Mouse (Mus musculus): ENCODE results near the gene Olfr1234. TPM values are rescaled to one million over a fixed set of nuclear protein-coding genes. Genes with fewer than 3 reads are reported as not detected.

Gene Olfr1234
- not detected in 2 replicates for polyA plus RNA-seq (2012; rRNA removed)

DNA sequence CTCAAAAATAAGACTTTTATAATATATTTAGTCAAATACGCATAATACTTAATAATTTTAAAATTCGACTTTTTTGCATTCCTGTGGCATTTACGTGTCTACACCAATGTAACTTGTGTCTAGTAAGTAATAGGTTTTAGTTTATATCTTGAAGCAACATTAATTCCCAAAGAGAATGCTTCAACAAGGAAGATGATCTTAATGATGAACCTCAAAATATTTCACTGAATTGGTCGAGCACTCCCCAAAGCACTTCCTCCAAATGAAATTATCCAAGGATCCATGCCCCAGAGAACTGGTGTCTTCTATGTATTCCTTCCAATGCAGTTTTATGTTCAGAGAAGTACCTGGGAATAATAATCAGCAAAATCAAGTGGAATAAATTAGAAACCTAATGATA, at the start of gene Olfr1234:
TSS of gene Olfr1234 (minus strand) at position 101 of the 400 bp plus-strand sequence.
- H3K27me3 ChIP-seq (ENCODE audit: control insufficient read depth, insufficient read depth, low read length) = no peaks in the 10 kb centered on the region
- TF ChIP-seq POLR2A (IDR thresholded peaks at IDR 0.05; ENCODE audit: control insufficient read depth, extremely low read depth, insufficient read depth, low read length, poor library complexity) (no peak), CTCF (IDR thresholded peaks at IDR 0.05; ENCODE audit: borderline replicate concordance, control insufficient read depth, extremely low read depth, insufficient read depth, low read length, poor library complexity) (no peak)
- no peaks in the 10 kb centered on the region for H3K4me1 ChIP-seq (replicated peaks; ENCODE audit: control insufficient read depth, insufficient read depth, low read length)
- H3K27ac ChIP-seq (ENCODE audit: control insufficient read depth, insufficient read depth, low read length) = no peak within 1 kb of the TSS
- H3K36me3 ChIP-seq (ENCODE audit: control insufficient read depth, insufficient read depth, low read length) = no peaks in the 10 kb centered on the region
- no peak for DNase-seq
- H3K4me3 ChIP-seq (ENCODE audit: control insufficient read depth, insufficient read depth, low read length) = no peak within 1 kb of the TSS
- 89% methylated on average over 4 of the region's 4 CpGs for WGBS

DNA sequence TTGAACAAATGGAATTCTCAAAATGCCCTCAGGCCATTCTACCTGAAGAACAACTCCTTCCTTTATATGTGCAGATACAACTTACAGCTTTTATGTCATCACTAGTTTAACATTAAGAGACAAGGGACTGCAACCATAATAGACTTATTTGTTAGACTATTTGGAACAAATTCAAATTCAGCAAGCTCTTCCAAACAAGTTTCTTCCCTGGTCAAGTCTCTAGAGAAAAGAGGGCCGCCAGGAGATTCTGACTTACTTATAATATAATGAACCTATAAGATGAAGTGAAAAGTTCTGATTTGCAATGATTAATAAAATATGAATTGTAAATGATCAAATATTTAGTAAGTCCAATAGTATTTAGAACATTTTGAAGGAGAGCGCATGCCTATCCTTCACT, 44.9 kb upstream of the Olfr1234 start, which contains the start of gene Olfr1238:
TSS of gene Olfr1238 (minus strand) at position 101 of the 400 bp plus-strand sequence.
- TF ChIP-seq CTCF (IDR thresholded peaks at IDR 0.05; ENCODE audit: borderline replicate concordance, control insufficient read depth, extremely low read depth, insufficient read depth, low read length, poor library complexity) (no peak), POLR2A (IDR thresholded peaks at IDR 0.05; ENCODE audit: control insufficient read depth, extremely low read depth, insufficient read depth, low read length, poor library complexity) (no peak)
- Histone ChIP-seq H3K27ac (ENCODE audit: control insufficient read depth, insufficient read depth, low read length) (no peak within 1 kb of the TSS), H3K4me1 (replicated peaks; ENCODE audit: control insufficient read depth, insufficient read depth, low read length) (no peaks in the 10 kb centered on the region), H3K36me3 (ENCODE audit: control insufficient read depth, insufficient read depth, low read length) (no peaks in the 10 kb centered on the region), H3K4me3 (ENCODE audit: control insufficient read depth, insufficient read depth, low read length) (no peak within 1 kb of the TSS), H3K27me3 (ENCODE audit: control insufficient read depth, insufficient read depth, low read length) (no peaks in the 10 kb centered on the region)
- 96% methylated on average over 2 of the region's 2 CpGs for WGBS
- DNase-seq = no peak

DNA sequence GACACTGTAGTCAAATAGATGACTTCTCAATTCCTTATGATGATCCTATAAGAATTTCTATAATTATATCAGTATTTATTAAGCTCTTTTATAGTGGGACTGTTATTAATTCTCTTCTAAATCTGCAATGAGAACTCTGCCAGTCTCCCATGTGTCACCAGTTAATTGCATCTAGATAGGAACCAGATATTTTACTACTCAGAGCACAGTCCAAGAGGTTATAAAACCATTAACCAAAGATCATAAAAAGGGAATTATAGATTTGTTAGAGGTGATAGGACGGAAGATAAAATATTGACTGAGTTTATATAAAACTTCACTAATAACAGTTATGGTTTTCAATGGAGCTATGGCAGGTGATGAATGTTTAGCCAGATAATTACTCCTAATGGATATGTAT, 36.2 kb upstream of the Olfr1234 start:
- TF ChIP-seq POLR2A (IDR thresholded peaks at IDR 0.05; ENCODE audit: control insufficient read depth, extremely low read depth, insufficient read depth, low read length, poor library complexity) (no peak), CTCF (IDR thresholded peaks at IDR 0.05; ENCODE audit: borderline replicate concordance, control insufficient read depth, extremely low read depth, insufficient read depth, low read length, poor library complexity) (no peak)
- no peak for DNase-seq
- H3K4me3 ChIP-seq (ENCODE audit: control insufficient read depth, insufficient read depth, low read length) = no peak overlapping the region
- no peaks in the 10 kb centered on the region for H3K27me3 ChIP-seq (ENCODE audit: control insufficient read depth, insufficient read depth, low read length)
- WGBS = 93% methylated on average over 1 of the region's 1 CpGs
- no peak overlapping the region for H3K27ac ChIP-seq (ENCODE audit: control insufficient read depth, insufficient read depth, low read length)
- H3K4me1 ChIP-seq (replicated peaks; ENCODE audit: control insufficient read depth, insufficient read depth, low read length) = no peaks in the 10 kb centered on the region
- no peaks in the 10 kb centered on the region for H3K36me3 ChIP-seq (ENCODE audit: control insufficient read depth, insufficient read depth, low read length)

DNA sequence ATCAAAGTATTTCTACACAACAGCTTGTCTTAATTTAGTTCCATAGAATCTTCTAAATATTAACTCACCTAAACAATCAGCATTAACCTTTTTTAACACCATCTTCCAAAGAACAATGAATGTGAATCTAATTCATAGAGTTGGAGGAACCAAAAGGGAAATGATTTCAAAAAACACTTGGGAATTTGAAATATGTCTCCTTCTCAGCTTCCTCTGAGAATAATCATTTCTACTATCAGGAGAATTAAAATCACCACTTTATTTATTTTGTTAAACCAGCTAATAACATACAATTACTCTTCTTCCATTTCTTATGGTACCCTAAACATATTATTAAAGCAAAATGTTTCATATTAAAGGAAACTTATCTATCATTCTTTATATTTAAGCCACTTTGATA, 22.4 kb downstream of the Olfr1234 start, which contains the start of gene Olfr1233:
TSS of gene Olfr1233 (minus strand) at position 101 of the 400 bp plus-strand sequence.
- Histone ChIP-seq H3K36me3 (ENCODE audit: control insufficient read depth, insufficient read depth, low read length) (no peaks in the 10 kb centered on the region), H3K4me3 (ENCODE audit: control insufficient read depth, insufficient read depth, low read length) (no peak within 1 kb of the TSS), H3K27ac (ENCODE audit: control insufficient read depth, insufficient read depth, low read length) (no peak within 1 kb of the TSS), H3K27me3 (ENCODE audit: control insufficient read depth, insufficient read depth, low read length) (no peaks in the 10 kb centered on the region), H3K4me1 (replicated peaks; ENCODE audit: control insufficient read depth, insufficient read depth, low read length) (no peaks in the 10 kb centered on the region)
- TF ChIP-seq CTCF (IDR thresholded peaks at IDR 0.05; ENCODE audit: borderline replicate concordance, control insufficient read depth, extremely low read depth, insufficient read depth, low read length, poor library complexity) = no peak
- TF ChIP-seq POLR2A (IDR thresholded peaks at IDR 0.05; ENCODE audit: control insufficient read depth, extremely low read depth, insufficient read depth, low read length, poor library complexity) = no peak
- DNase-seq = no peak

DNA sequence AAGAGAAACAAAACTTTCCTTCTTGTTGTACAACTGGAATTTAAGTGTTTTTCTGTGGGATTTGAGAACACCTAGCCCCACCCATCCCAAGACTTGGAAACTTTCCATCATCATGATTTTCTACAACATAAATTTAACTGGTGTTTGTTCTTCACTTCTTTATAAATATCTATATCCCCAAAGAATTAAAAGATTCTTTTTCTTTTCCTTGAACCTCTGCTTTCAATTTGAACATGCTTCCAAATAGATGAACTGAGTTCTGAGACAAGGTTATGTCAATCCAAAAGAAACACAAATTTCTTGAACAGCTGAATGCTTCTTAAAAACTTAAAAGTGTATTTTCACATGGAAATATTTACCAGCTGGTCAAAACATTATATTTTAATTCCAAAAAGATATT, 35.1 kb downstream of the Olfr1234 start, which contains the start of gene Olfr1232:
TSS of gene Olfr1232 (minus strand) at position 101 of the 400 bp plus-strand sequence.
- Histone ChIP-seq H3K36me3 (ENCODE audit: control insufficient read depth, insufficient read depth, low read length) (no peaks in the 10 kb centered on the region), H3K4me1 (replicated peaks; ENCODE audit: control insufficient read depth, insufficient read depth, low read length) (no peaks in the 10 kb centered on the region), H3K27ac (ENCODE audit: control insufficient read depth, insufficient read depth, low read length) (no peak within 1 kb of the TSS), H3K27me3 (ENCODE audit: control insufficient read depth, insufficient read depth, low read length) (no peaks in the 10 kb centered on the region), H3K4me3 (ENCODE audit: control insufficient read depth, insufficient read depth, low read length) (no peak within 1 kb of the TSS)
- no peak for DNase-seq
- no peak for TF ChIP-seq POLR2A (IDR thresholded peaks at IDR 0.05; ENCODE audit: control insufficient read depth, extremely low read depth, insufficient read depth, low read length, poor library complexity)
- no peak for TF ChIP-seq CTCF (IDR thresholded peaks at IDR 0.05; ENCODE audit: borderline replicate concordance, control insufficient read depth, extremely low read depth, insufficient read depth, low read length, poor library complexity)

Other genes with a start within 250 kb of the Olfr1234 start
- not detected in 2 replicates for gene Olfr1221, start 247.6 kb downstream of the Olfr1234 start, polyA plus RNA-seq (2012; rRNA removed)
- gene Olfr1222, start 231.8 kb downstream of the Olfr1234 start, polyA plus RNA-seq (2012; rRNA removed) = not detected in 2 replicates
- gene Olfr1223, start 213.3 kb downstream of the Olfr1234 start, polyA plus RNA-seq (2012; rRNA removed) = not detected in 2 replicates
- not detected in 2 replicates for gene Olfr1224-ps1, start 200.8 kb downstream of the Olfr1234 start, polyA plus RNA-seq (2012; rRNA removed)
- gene Olfr1225, start 190.2 kb downstream of the Olfr1234 start, polyA plus RNA-seq (2012; rRNA removed) = not detected in 2 replicates
- gene Olfr1226, start 164.8 kb downstream of the Olfr1234 start, polyA plus RNA-seq (2012; rRNA removed) = not detected in 2 replicates
- gene Olfr1228, start 110.8 kb downstream of the Olfr1234 start, polyA plus RNA-seq (2012; rRNA removed) = not detected in 2 replicates
- gene Olfr1229, start 76.9 kb downstream of the Olfr1234 start, polyA plus RNA-seq (2012; rRNA removed) = not detected in 2 replicates
- gene Olfr1230, start 67.6 kb downstream of the Olfr1234 start, polyA plus RNA-seq (2012; rRNA removed) = not detected in 2 replicates
- not detected in 2 replicates for gene Olfr1231, start 57.8 kb downstream of the Olfr1234 start, polyA plus RNA-seq (2012; rRNA removed)
- gene Olfr1232, start 35.2 kb downstream of the Olfr1234 start, polyA plus RNA-seq (2012; rRNA removed) = not detected in 2 replicates
- gene Olfr1233, start 22.5 kb downstream of the Olfr1234 start, polyA plus RNA-seq (2012; rRNA removed) = not detected in 2 replicates
- gene Olfr1238, start 44.8 kb upstream of the Olfr1234 start, polyA plus RNA-seq (2012; rRNA removed) = not detected in 2 replicates
- gene Olfr1239, start 55.5 kb upstream of the Olfr1234 start, polyA plus RNA-seq (2012; rRNA removed) = not detected in 2 replicates
- not detected in 2 replicates for gene Olfr1240, start 78.1 kb upstream of the Olfr1234 start, polyA plus RNA-seq (2012; rRNA removed)
- not detected in 2 replicates for gene Olfr1241, start 122.3 kb upstream of the Olfr1234 start, polyA plus RNA-seq (2012; rRNA removed)
- gene Olfr1242, start 133.5 kb upstream of the Olfr1234 start, polyA plus RNA-seq (2012; rRNA removed) = not detected in 2 replicates
- gene Olfr1243, start 166.6 kb upstream of the Olfr1234 start, polyA plus RNA-seq (2012; rRNA removed) = not detected in 2 replicates
- gene Olfr1245, start 213.6 kb upstream of the Olfr1234 start, polyA plus RNA-seq (2012; rRNA removed) = not detected in 2 replicates
- not detected in 2 replicates for gene Olfr1246, start 228.3 kb upstream of the Olfr1234 start, polyA plus RNA-seq (2012; rRNA removed)
- not detected in 2 replicates for gene Olfr1247, start 249.3 kb upstream of the Olfr1234 start, polyA plus RNA-seq (2012; rRNA removed)